Mouse (Mus musculus): ENCODE results near the gene Mcm8.

Mcm8 gene

GRCm38 (mm10) chr2:132815608-132816314 is at the start of gene Mcm8, which contains the start of gene Trmt6:
Gene Mcm8 (plus strand): TSS chr2:132816141.
Gene Trmt6 (minus strand): TSS chr2:132816055.
- peak; percentile 95 for DNase-seq

GRCm38 (mm10) chr2:132770822-132771221 is 45.1 kb upstream of the Mcm8 start:
- DNase-seq: no peak

- no peak for DNase-seq
Observed at GRCm38 (mm10) chr2:132780978-132781377, 35.0 kb upstream of the Mcm8 start, which contains the start of gene Chgb. Gene Chgb (plus strand): TSS chr2:132781278.

DNA sequence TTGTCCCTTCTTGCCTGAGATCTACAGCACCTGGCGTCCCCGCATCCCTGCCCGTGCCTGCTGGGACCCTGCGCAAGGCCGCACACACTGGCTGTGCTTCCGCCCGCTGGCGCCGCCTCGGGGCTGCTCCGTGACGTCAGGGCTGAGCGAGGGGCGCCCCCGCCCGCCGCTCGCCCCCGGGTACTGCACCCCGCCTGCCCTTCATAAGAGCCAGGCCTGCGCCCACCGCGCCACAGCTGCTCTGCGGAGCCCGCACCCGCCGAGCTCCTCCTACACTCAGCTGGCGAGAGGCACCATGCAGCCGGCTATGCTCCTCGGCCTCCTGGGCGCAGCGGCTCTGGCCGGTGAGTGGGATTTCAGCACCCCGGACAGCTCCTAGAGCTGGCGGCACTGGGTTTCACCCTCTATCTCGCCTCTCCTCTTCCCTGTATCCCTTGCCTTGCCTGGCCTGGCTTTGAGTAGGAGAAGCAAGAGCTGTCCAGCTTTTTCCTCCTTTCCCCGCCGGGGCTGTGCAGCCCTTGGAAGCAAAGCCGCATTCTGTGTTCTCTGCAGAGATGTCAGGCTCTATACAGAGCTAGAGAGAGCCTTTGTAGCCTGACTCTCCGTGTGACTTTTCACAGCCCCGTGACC is 34.4 kb upstream of the Mcm8 start:
- DNase-seq: peak; percentile 93

DNA sequence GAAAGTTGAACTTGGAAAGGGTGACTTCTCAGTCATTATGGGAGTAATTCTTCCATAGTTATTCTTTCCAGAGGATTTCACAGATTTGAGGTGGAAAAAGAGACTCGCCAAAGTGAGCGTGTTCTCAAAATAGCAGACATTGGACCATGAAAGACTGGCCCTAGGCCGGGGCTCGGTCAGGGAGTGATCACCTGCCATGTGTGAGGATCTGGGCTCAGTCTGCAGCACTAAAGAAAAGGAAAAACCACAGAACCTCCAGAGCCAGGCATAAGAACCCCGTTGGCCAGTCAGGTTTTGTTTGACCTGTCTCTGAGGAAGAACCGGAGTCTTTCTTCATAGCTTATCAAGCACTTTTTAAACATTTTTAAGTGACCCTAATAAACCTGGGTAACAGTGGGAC is 31.9 kb upstream of the Mcm8 start:
- DNase-seq: no peak

DNA sequence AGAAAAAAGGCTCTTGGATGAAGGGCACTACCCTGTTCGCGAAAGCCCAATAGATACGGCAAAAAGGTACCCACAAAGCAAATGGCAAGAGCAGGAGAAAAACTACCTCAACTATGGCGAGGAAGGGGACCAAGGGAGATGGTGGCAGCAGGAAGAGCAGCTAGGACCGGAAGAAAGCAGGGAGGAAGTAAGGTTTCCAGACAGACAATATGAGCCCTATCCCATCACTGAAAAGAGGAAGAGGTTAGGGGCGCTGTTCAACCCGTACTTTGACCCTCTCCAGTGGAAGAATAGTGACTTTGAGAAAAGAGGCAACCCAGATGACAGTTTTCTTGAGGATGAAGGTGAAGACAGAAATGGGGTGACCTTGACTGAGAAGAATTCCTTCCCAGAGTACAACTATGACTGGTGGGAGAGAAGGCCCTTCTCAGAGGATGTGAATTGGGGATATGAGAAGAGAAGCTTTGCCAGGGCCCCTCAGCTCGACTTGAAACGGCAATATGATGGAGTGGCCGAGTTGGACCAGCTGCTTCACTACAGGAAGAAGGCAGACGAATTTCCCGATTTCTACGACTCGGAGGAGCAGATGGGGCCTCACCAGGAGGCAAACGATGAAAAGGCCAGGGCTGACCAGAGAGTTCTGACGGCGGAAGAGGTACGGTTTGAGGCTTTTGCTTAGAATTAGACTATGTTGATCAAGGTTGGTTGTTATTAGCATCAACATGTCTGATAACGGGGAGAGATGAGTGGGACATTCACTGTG is 22.3 kb upstream of the Mcm8 start:
- DNase-seq: no peak

DNA sequence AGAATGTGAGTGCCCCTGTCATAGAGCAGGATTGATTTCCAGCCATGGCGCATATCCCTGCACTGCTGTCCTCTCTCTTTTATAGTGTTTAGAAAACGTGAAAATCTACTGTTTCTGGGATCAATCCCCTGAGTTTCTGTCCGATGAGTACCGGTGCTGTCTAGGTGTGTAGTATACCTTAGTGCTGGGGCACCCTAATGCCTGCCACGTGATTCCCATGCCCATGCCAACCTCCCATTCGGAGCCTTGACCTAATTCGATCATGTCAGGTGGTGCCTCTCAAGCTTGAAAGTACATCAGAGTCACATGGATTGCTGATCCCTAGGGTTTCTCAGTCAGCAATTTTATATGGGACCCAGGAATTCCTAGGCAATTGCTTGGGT is 21.7 kb upstream of the Mcm8 start:
- no peak for DNase-seq

GRCm38 (mm10) chr2:132802976-132803375 is 13.0 kb upstream of the Mcm8 start:
- DNase-seq: no peak

DNA sequence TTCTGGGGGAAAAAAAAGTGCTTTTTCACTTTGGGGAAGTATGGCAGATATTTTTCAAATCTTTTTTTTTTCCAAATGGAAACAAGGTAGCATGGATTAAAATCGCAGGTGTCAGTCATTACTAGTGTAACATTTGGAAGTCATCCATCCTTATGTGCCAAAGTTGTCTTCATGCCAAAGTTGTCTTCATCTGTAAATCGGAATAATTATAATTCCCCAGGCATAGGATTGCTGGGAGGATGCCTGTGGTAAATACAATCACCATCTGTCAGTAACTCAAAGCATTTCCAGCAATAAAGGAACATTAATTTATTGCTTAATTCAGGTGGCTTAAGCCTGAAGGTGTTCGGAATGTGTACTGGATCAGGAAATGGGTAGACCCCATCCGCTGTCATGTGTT is 25.1 kb downstream of the Mcm8 start:
- DNase-seq: no peak

GRCm38 (mm10) chr2:132846407-132847358 is 30.7 kb downstream of the Mcm8 start, which contains the start of gene Crls1:
Gene Crls1 (plus strand): TSS chr2:132846666.
- peak; percentile 96 for DNase-seq

- no peak for DNase-seq
Observed at GRCm38 (mm10) chr2:132847581-132847980, 31.6 kb downstream of the Mcm8 start.

DNA sequence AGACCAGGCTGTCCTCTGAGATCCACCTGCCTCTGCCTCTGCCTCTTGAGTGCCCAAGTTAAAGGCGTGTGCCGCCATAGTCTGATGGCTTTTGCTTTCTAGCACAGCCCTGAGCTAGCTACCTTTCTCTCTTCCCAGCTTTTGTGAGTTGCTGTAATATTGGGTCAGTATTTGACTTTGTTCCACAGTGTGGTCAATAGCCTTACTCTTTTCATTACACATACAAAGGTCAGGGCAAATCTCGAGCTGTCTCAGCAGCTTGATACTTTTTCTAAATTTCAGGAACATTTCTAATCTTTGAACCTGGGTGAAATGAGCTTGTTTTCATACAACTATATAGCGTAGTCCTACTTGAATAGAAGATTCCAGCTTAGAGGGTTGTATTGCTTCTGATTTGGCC is 32.4 kb downstream of the Mcm8 start:
- DNase-seq: no peak

DNA sequence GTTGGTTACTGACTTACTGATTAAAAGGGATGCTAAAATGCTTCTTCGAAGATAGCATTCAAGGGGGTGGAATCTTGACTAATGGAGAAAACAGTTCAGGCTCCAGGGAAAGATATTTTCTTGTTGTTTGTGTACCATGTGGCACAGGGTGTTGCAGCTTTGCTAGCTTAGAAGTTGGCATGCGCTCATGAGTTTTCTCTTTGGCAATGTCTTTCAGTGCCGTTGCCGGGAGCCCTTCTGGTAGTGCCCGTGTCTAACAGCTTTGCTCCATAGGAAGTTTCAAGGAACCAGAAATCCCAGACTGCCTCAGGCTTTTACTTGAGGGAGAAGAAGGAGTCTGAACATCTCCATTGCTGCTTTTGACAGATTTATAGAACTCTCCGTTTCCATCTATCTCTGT is 33.2 kb downstream of the Mcm8 start:
- DNase-seq: no peak

DNA sequence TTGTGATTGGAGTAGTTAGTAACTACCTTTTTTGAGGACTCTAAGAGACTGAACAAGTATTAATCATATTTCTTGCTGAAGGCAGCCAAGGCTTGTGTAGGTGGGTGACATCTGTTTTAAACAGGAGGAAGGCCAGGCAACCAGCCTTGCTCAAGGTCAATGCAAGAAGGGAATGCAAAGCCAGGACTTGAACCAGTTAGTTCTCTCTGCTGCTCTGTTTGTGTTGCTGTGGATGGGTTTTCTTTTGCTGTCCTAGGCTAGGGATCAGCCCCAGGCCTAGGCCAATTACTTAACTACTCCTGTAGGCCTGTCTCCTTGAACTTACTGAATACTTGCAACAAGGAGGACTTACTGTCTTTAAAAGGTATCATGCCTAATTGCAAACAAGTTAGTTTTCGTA is 37.1 kb downstream of the Mcm8 start:
- DNase-seq: no peak

DNA sequence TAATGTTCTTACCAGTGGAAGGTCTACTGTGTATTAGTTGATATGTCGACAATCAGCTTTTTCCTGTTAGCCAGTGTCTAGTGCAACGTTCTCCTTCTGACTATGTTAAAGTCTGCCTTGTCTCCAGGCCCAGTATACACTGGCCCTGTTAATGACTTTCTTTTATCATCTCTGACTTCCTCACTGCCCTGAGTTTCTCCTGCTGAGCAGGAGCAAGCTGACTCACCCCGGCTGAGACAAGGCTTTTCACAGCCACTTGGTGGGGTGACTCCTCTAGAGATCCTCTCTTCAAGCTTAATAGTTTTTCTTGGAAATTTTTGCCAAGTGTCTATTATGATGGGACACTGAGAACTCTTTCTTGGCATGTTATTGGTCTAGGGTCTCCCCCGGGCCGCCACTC is 40.4 kb downstream of the Mcm8 start:
- no peak for DNase-seq

DNA sequence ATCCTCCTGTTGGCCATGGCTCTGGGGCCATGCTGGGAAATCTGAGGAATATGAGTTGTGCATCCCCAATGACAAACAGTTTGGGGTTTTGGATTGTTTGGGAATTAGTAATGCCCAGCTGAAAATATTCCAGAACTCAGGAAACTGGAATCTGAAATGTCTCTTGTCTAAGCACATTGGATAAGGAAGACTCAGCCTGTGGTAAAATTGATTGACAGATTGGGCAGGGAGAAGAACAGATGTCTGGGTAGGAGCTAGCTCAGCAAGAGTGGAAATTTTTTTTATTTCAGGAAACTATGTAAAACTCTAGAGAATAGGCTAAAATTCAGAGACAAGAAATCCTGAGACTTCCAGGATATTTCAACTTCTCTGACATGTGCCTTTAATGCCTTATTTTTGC is 44.5 kb downstream of the Mcm8 start:
- no peak for DNase-seq

DNA sequence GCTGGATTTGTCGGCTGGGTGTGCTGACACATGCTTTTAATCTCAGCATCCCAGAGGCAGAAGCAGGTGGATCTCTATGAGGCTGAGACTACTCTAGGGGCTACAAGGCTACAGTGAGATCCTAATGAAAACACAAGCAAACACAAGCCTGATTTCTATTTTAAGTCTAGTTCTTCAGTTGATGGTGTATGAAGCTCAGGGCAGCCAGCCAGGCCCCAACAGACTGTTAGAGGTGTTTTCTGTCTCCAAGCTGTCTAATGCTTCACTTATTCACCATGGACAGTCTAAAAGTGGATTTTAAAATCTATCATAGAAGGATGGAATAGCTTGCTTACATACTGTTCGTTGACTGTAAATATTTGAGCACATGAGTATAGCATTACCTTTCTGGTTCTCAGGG is 45.5 kb downstream of the Mcm8 start:
- DNase-seq: no peak

DNA sequence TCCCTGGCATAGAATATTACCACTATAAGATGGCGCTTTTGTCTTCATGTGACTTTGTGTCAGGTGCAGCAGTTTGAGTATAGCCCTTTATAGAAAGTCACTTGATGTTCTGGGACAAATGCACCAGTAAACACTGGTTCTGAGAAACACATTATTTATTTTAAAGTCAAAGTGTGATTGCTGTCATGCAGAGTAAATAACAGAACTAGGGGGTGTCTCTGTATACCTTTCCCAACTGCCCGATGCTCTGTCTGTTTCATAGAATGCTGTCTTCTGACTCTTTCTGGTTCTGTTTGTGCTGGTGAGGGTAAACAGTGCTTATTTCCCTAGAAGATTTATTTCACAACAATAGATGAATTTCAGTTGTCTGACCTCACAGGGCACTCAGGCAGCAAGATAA is 47.4 kb downstream of the Mcm8 start:
- DNase-seq: no peak

DNA sequence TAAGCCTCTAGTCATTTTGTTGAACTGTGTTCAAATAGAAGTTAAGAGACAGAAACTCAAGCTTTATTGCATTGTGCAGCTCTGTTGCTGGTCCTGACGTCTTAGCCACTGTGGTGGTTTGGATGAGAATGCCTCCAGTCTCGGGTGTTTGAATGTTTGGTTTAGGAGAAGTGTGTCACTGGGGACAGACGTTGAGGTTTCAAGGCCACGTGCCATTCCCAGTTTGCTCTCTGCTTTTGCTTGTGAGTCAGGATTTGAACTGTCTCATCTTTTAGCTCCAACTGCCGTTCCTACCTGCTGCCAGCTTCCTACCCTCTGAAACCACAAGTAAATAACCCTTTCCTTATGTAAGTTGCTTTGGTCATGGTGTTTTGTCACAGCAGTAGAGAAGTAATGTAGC is 51.6 kb downstream of the Mcm8 start:
- DNase-seq: no peak

GRCm38 (mm10) chr2:132869682-132870081 is 53.7 kb downstream of the Mcm8 start:
- DNase-seq: no peak

DNA sequence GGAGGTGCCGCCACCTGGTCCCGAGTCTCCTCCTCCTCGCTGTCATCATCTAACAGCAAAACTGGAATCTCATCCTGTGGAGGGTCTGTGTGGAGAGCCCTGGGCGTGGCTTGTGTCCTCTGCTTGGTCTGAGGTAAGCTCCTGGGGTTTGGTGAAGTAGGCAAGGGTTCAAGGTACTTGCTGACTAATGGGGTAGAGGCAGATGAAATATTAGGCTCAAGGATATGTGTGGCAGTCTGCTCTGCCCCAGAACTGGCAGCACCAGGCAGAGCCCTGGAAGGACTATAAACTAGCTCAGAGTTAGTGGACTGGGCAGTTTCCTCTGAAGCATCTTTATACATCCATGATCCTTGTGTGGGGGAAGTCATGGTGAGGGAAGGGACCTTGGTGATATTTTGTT is 54.3 kb downstream of the Mcm8 start:
- no peak for DNase-seq

DNA sequence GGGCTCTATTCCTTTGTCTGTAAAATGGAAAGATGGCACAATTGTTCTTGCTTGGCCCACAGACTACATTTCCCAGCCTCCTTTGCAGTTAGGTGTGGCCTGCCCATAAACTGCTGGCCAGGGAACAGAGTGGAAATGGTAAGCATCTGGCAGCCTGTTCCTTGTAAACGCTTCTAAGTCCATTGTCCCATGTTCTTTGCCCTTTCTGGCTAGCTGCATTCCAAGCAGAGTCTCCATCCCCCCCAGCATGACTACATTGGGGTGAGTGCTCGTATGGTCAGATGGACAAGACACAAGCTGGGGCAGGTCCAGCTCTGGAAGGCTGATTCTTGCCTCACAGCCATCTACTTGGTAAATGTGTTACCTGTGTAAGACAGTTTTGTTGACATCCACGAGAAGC is 55.7 kb downstream of the Mcm8 start:
- peak; percentile 81 for DNase-seq

All from kidney, postnatal 14 days (tissue).